Mouse (Mus musculus) cerebellum, adult 2 months (tissue): ENCODE data around the gene Smg6.

Experiments
- CTCF ChIP-seq: fragments of 200-500 bp; IDR thresholded peaks from 2 replicates; pipeline ENCODE4 v1.5.1; 2011; ENCODE audit warnings: low read depth, mild to moderate bottlenecking, control low read depth, low read length, moderate library complexity, borderline replicate concordance; ENCODE audit not compliant: insufficient read depth
- POLR2A ChIP-seq: fragments of 200-500 bp; IDR thresholded peaks from 2 replicates; pipeline ENCODE4 v1.6.1; 2011; ENCODE audit warnings: low read length, control low read depth, borderline replicate concordance; ENCODE audit not compliant: insufficient read depth

GRCm38 (mm10) chr11:75119298-75119697 lies 193.7 kb downstream of the Smg6 start:
- no peak for TF ChIP-seq CTCF
- TF ChIP-seq POLR2A, result no peak
